Mouse (Mus musculus) limb, embryonic 12.5 days (tissue): ENCODE results near the gene Ppig. TPM values are rescaled to one million over a fixed set of nuclear protein-coding genes. Genes with fewer than 3 reads are reported as not detected.

Source experiments
- polyA plus RNA-seq: library from polyadenylated mRNA; unstranded; fragments of >200 nt; fragmentation: Nextera tagmentation; extraction: Ambion mirVana; gene quantifications from 2 replicates; pipeline ENCODE4 v1.2.1, GENCODE M21; 2016

Ppig gene
- polyA plus RNA-seq, 1 experiment from 2014 or later, result 168 TPM

Other genes starting within 250 kb of the Ppig start
- not detected in 2 replicates for gene Lrp2, start 136.5 kb upstream of the Ppig start, polyA plus RNA-seq
- gene Bbs5, start 75.4 kb upstream of the Ppig start, polyA plus RNA-seq, result 22.4 and 25.6 TPM in 2 replicates
- gene Klhl41, start 52.4 kb upstream of the Ppig start, polyA plus RNA-seq, result 13.9 and 14.7 TPM in 2 replicates
- gene Fastkd1, start 9.0 kb upstream of the Ppig start, polyA plus RNA-seq, result 12.1 and 14.5 TPM in 2 replicates
- gene Ccdc173, start 67.0 kb downstream of the Ppig start, polyA plus RNA-seq, result 2.7 and 3.0 TPM in 2 replicates
- 28.3 and 28.4 TPM in 2 replicates for gene Phospho2, start 67.1 kb downstream of the Ppig start, polyA plus RNA-seq
- gene Klhl23, start 99.4 kb downstream of the Ppig start, polyA plus RNA-seq, result 35.6 and 37.5 TPM in 2 replicates
- gene Ssb, start 139.0 kb downstream of the Ppig start, polyA plus RNA-seq, result 365 and 413 TPM in 2 replicates
- 37.6 and 40.3 TPM in 2 replicates for gene Mettl5, start 163.1 kb downstream of the Ppig start, polyA plus RNA-seq
- gene Ubr3, start 174.7 kb downstream of the Ppig start, polyA plus RNA-seq, result 15.8 and 19.1 TPM in 2 replicates